Mouse (Mus musculus) heart, adult 2 months (tissue): ENCODE data around the gene Nuak1.

Experiments
- CTCF ChIP-seq: fragments of 200-600 bp; IDR thresholded peaks from 2 replicates; pipeline ENCODE4 v1.8.1; 2022; ENCODE audit warnings: antibody characterized with exemption, mild to moderate bottlenecking, moderate library complexity
- EP300 ChIP-seq: fragments of 200-500 bp; IDR thresholded peaks from 2 replicates; pipeline ENCODE4 v1.6.1; 2011; ENCODE audit warnings: low read depth, low read length, control low read depth; ENCODE audit not compliant: insufficient read depth
- POLR2A ChIP-seq: fragments of 200-500 bp; IDR thresholded peaks from 2 replicates; pipeline ENCODE4 v1.6.1; 2011; ENCODE audit warnings: mild to moderate bottlenecking, low read depth, low read length, control low read depth; ENCODE audit not compliant: insufficient read depth

- no peak for TF ChIP-seq POLR2A
- TF ChIP-seq CTCF: no peak
- TF ChIP-seq EP300: no peak
These were observed 54.2 kb downstream of the Nuak1 start for GRCm38 (mm10) chr10:84386214-84386613.
